Mouse (Mus musculus): ENCODE results near the gene Cort. TPM values are rescaled to one million over a fixed set of nuclear protein-coding genes. Genes with fewer than 3 reads are reported as not detected.
"Not testable (repeated sequence)": the region's sequence is repeated elsewhere in the genome, so short reads cannot be mapped to it uniquely, and the experiment has no call there.

The Cort gene
- polyA plus RNA-seq, 1 experiment = not detected

DNA sequence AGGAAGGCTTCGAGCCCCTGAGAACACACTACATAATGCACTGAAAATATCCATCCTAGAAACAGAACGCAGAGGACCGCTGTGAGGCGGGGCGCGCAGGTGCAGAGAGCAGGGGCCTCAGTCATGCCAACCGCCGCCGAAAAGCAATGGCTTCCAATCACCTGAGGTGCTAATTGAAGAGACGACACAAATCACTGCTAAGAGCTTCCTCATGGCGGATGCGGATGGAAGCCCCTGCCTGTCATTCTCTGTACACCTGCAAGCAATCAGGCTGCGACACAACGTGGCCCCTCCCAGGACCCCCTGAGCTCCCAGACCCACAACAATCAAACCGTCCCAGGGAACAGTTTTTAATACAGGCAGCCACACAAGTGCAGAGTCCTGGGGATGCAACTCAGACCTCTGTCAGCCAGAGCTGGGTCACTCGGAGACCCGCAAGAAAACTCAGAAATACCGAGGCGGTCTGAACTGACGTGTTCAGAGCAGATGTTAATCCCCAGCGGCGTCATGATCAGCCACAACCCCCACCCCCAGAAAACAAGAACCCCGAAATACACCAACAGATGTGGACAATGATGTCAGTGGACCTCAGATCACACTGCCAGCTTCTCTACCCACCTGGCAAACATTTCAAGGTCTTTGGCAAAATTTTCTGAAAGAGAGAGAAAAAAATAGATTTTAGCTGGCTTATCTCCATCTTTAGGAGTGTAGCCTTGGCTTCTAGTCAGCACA is 4.6 kb upstream of the Cort start:
- peaks cover 3% of the 10 kb centered on the region; the same call in 1 of the 2 replicates for H3K4me1 ChIP-seq (ENCODE audit: control insufficient read depth, insufficient read depth, low read length)
- H3K4me3 ChIP-seq (replicated peaks; ENCODE audit: control insufficient read depth, low read depth, low read length) = no peak overlapping the region
- H3K27ac ChIP-seq (ENCODE audit: control insufficient read depth, insufficient read depth, low read depth, low read length, poor library complexity) = no peak overlapping the region
- no peak for TF ChIP-seq CTCF (IDR thresholded peaks at IDR 0.05; ENCODE audit: control insufficient read depth, insufficient read depth, low read length)
- no peak for TF ChIP-seq POLR2A (IDR thresholded peaks at IDR 0.05; ENCODE audit: borderline replicate concordance, control insufficient read depth, low read depth, low read length)
- WGBS = 88% methylated on average over 23 of the region's 23 CpGs

DNA sequence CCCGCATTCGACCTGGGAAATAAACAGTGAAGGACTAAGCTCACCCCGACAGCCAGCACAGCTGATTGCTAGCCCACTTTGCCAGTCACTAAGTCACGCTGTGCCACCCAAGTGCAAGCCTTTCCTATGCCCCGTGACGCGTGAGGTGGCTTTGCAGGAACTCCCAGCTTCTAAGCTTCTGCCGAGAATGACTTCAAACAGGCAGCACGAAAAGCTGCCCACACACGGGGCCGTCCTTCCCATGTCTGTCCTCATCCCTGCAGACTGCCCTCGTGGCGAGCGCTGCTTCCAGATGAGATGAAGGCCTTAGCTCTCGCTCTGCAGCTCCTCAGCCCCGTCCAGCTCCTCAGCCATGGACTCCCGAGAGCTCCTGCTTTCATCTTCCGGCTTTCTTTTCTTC is 1.9 kb upstream of the Cort start:
- no peak for TF ChIP-seq CTCF (IDR thresholded peaks at IDR 0.05; ENCODE audit: control insufficient read depth, insufficient read depth, low read length)
- peaks cover 3% of the 10 kb centered on the region; the same call in 1 of the 2 replicates for H3K4me1 ChIP-seq (ENCODE audit: control insufficient read depth, insufficient read depth, low read length)
- H3K27ac ChIP-seq (ENCODE audit: control insufficient read depth, insufficient read depth, low read depth, low read length, poor library complexity) = no peak overlapping the region
- 91% methylated on average over 18 of the region's 18 CpGs for WGBS
- no peak overlapping the region for H3K4me3 ChIP-seq (replicated peaks; ENCODE audit: control insufficient read depth, low read depth, low read length)

DNA sequence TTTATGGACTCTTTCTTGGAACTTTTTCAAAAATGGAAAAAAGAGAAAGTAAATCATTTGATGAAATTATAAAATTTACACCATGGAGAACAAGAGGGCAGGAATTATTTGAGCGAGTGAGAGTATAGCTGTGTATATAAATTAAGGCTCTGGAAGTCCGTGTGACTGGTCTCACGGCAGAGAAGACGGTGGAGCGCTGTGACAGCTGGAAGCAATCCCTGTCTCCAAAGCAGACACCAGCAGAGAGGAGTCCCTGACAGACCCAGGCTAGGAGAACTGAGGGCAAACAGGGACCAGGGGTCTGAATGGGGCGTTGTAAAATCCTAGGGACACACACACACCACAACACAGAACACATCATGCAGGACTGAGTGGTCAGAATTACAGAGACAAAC is 451 bp downstream of the Cort start:
- no peak for TF ChIP-seq POLR2A (IDR thresholded peaks at IDR 0.05; ENCODE audit: borderline replicate concordance, control insufficient read depth, low read depth, low read length)
- TF ChIP-seq CTCF (IDR thresholded peaks at IDR 0.05; ENCODE audit: control insufficient read depth, insufficient read depth, low read length) = no peak
- WGBS = 92% methylated on average over 6 of the region's 6 CpGs
- H3K4me1 ChIP-seq (ENCODE audit: control insufficient read depth, insufficient read depth, low read length) = no peaks in the 10 kb centered on the region
- H3K4me3 ChIP-seq (replicated peaks; ENCODE audit: control insufficient read depth, low read depth, low read length) = no peak overlapping the region
- H3K27ac ChIP-seq (ENCODE audit: control insufficient read depth, insufficient read depth, low read depth, low read length, poor library complexity) = no peak overlapping the region

DNA sequence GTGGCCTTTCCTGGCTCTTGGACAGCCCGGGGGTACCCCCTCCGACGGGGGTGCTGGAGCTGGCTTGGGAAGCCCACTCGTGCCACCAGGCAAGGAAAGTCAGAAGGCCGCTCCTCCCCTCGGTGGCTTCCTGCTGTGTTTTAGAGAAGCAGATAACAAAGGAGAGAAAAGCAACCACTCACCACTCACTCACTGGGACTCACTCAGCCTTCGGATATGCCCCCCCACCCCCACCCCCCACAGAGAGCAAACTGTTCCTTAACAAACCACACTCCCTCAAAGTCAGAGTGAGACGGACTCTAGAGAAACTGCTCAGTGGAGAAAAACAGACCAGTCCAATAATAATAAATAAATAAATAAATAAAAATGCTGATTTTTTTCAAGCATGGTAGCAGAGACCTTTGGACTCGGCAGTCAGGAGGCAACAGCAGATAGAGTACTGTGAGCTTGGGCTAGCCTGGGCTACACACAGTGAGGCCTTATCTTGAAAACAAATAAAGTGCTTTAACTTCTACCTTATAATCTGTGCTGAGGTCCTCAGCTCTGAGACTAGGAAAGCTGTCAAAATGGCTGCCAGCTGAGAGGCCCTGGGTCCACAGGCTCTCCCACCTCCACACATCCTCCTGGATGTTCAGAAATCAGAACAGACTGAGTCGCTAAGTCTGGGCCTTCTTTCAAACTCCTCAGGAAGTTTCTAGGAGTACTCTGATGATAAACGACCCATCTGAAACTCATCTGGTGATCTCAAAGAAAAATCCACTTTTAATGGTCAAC is 1.0 kb downstream of the Cort start:
- no peaks in the 10 kb centered on the region for H3K4me1 ChIP-seq (ENCODE audit: control insufficient read depth, insufficient read depth, low read length)
- WGBS = 64% methylated on average over 11 of the region's 11 CpGs
- TF ChIP-seq CTCF (IDR thresholded peaks at IDR 0.05; ENCODE audit: control insufficient read depth, insufficient read depth, low read length) (no peak), POLR2A (IDR thresholded peaks at IDR 0.05; ENCODE audit: borderline replicate concordance, control insufficient read depth, low read depth, low read length) (no peak)
- H3K27ac ChIP-seq (ENCODE audit: control insufficient read depth, insufficient read depth, low read depth, low read length, poor library complexity) = no peak overlapping the region
- H3K4me3 ChIP-seq (replicated peaks; ENCODE audit: control insufficient read depth, low read depth, low read length) = no peak overlapping the region

DNA sequence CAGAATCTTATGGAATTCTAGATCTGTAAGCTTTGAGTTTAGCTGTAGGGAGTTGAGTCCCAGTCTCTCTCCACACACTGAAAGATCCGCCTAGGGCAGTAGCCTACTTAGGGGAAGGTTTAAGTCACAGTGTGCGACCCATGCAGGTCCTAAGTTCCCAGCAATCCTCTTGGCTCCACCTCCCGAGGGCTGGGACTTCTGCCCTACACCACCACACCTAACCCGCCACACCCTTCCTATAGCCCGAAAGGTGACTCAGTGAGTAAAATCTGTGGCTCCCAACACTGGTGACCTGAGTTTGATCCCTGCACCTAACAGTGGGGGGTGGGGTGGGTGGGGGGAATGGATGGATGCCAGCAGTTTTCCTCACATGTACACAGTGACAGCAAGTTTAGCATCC is 3.1 kb downstream of the Cort start:
- H3K4me3 ChIP-seq (replicated peaks; ENCODE audit: control insufficient read depth, low read depth, low read length) = no peak overlapping the region
- no peaks in the 10 kb centered on the region for H3K4me1 ChIP-seq (ENCODE audit: control insufficient read depth, insufficient read depth, low read length)
- H3K27ac ChIP-seq (ENCODE audit: control insufficient read depth, insufficient read depth, low read depth, low read length, poor library complexity) = no peak overlapping the region
- no peak for TF ChIP-seq CTCF (IDR thresholded peaks at IDR 0.05; ENCODE audit: control insufficient read depth, insufficient read depth, low read length)
- WGBS = 71% methylated on average over 5 of the region's 5 CpGs

DNA sequence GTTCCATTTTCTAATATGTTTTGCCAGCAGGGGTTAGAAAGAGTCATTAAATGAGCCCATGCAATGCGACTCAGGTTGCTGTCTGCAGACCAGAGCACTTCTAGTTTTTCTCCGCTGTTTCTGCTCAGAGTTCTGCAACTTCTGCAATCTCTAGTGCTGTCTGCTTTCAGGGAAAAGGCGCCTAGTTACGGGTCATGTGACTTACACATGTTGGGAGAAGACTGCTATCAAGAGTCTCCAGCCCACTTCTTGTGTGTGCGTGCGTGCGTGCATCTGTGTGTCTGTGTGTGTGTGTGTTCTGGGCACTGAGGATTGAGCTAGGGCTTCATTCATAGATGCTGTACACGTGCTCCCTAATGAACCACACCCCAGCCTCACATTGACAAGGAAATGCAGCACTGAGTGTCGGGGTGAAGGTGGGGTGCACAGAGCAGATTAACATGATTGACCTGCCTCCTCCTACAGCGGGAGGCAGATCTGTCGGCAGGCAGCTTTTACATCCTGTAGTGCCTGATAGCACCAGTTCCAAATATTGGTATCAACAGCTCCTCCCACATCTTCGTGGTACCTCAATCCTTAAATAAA is 6.5 kb downstream of the Cort start:
- not testable (repeated sequence) for H3K27ac ChIP-seq (ENCODE audit: control insufficient read depth, insufficient read depth, low read depth, low read length, poor library complexity); H3K4me3 ChIP-seq (replicated peaks; ENCODE audit: control insufficient read depth, low read depth, low read length); H3K4me1 ChIP-seq (ENCODE audit: control insufficient read depth, insufficient read depth, low read length)
- WGBS = 20% methylated on average over 12 of the region's 12 CpGs

DNA sequence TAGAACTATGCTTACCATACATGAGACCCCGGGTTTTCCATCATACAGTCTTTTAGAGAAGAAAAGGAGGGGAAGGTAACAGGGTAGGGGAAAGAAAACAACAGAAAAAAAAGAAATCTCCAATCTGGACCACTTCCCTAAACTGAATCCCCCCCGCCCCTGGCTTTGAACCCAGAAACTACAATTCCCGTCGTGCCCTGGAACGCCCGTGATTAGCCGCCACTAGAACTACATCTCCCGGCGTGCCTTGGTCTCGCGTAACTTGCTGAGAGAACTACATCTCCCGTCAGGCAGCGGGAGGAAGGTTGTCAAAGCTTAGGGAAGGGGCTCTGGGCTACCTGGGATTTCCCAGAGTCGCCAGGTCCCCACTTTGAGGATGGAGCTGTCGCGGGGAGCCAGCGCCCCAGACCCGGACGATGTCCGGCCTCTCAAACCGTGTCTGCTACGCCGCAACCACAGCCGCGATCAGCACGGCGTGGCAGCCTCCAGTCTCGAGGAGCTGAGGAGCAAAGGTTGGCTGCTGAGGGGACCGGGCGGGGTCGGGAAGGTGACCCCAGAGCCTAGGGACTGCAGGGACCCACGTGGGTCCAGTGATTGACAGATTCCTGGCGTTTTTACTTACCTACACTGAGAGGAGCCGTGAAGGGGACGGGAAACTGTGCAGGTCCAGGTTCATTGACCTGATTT is 22.5 kb downstream of the Cort start, which contains the start of gene Dffa:
Gene Dffa, plus strand, starts transcription at position 272 of the 687 bp plus-strand sequence.
- no peak within 1 kb of the TSS for H3K27ac ChIP-seq (ENCODE audit: control insufficient read depth, insufficient read depth, low read depth, low read length, poor library complexity)

DNA sequence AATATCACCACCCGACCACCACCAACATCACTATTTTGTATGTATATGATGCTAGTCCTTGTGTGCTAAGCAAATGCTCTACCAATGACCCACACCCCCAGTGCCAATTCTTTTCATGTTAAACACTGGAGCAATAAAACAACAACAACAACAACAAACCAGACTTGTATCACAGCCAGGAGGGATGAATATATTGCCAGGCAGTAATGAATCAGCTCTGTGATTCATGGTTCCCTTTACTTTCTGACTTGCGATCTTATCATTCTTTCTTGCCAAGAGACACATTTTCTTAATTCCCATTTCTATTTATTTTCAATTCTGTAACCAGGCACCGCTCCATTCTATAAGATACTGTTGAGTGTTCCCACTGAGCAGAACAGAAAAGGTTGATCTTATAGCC is 25.1 kb downstream of the Cort start:
- TF ChIP-seq POLR2A (IDR thresholded peaks at IDR 0.05; ENCODE audit: borderline replicate concordance, control insufficient read depth, low read depth, low read length) (no peak), CTCF (IDR thresholded peaks at IDR 0.05; ENCODE audit: control insufficient read depth, insufficient read depth, low read length) (no peak)
- Histone ChIP-seq H3K4me1 (ENCODE audit: control insufficient read depth, insufficient read depth, low read length) (peaks cover 2% of the 10 kb centered on the region; the same call in 1 of the 2 replicates), H3K27ac (ENCODE audit: control insufficient read depth, insufficient read depth, low read depth, low read length, poor library complexity) (no peak overlapping the region), H3K4me3 (replicated peaks; ENCODE audit: control insufficient read depth, low read depth, low read length) (no peak overlapping the region)
- whole genome bisulfite sequencing = 73% methylated on average over 3 of the region's 3 CpGs

More for the DNA sequence above, 22.5 kb downstream of the Cort start, which contains the start of gene Dffa:
- Histone ChIP-seq H3K4me1 (ENCODE audit: control insufficient read depth, insufficient read depth, low read length) (no peaks in the 10 kb centered on the region), H3K4me3 (replicated peaks; ENCODE audit: control insufficient read depth, low read depth, low read length) (peak within 1 kb of the TSS; percentile 90)
- under 1% methylated on average over 35 of the region's 35 CpGs for WGBS
- TF ChIP-seq POLR2A (IDR thresholded peaks at IDR 0.05; ENCODE audit: borderline replicate concordance, control insufficient read depth, low read depth, low read length) = no peak; the same call in 1 of the 2 replicates
- TF ChIP-seq CTCF (IDR thresholded peaks at IDR 0.05; ENCODE audit: control insufficient read depth, insufficient read depth, low read length) = no peak

DNA sequence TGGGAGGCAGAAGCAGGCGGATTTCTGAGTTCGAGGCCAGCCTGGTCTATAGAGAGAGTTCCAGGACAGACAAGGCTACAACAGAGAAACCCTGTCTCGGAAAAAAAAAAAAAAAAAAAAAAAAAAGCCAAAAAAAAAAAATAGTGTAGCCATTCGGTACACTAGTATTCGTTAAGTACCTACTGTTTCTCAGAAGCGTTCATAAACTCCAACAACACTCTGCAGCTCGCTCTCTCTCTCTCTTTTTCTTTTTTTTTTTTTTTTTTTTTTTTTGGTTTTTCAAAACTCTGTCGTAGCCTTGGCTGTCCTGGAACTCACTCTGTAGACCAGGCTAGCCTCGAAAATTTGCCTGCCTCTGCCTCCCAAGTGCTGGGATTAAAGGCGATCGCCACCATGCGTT is 26.1 kb downstream of the Cort start:
- H3K4me3 ChIP-seq (replicated peaks; ENCODE audit: control insufficient read depth, low read depth, low read length); H3K27ac ChIP-seq (ENCODE audit: control insufficient read depth, insufficient read depth, low read depth, low read length, poor library complexity); H3K4me1 ChIP-seq (ENCODE audit: control insufficient read depth, insufficient read depth, low read length): not testable (repeated sequence)
- whole genome bisulfite sequencing = 79% methylated on average over 12 of the region's 12 CpGs

All from bone marrow, adult 2 months (tissue).